ENCODE assay signal across 9 mouse cellular contexts in genomic region chr8:106258169-106258568, GRCm38 (mm10). TPM values are rescaled to one million over a fixed set of nuclear protein-coding genes. Genes with fewer than 3 reads are reported as not detected.
DNase-seq lines count a peak whose midpoint lies in the region; ATAC-seq and TF ChIP-seq lines count a peak whose summit lies in the region.
"Had no signal": no experiment of that assay in that cellular context is flagged by ENCODE, and none has a peak within 500 bp of the region (broad histone marks: within the 10 kb centered on the region; RNA-seq: fewer than 3 reads in every experiment).

No protein-coding gene starts in this region.

- no peaks in the 10 kb centered on the region for H3K9me3 ChIP-seq in liver, embryonic 12.5 days (replicated peaks)
- H3K9me3 ChIP-seq: heart, embryonic 15.5 days had no signal

- no peaks in the 10 kb centered on the region for H3K27me3 ChIP-seq in liver, adult 2 months (ENCODE audit: control insufficient read depth, insufficient read depth, low read length)
- no peaks in the 10 kb centered on the region for H3K27me3 ChIP-seq in liver, embryonic 12.5 days (replicated peaks)
- H3K27me3 ChIP-seq: heart, embryonic 15.5 days had no signal

- H3K79me2 ChIP-seq in liver, adult 2 months (ENCODE audit: control insufficient read depth, insufficient read depth, low read length), result no peaks in the 10 kb centered on the region

- no peaks in the 10 kb centered on the region for H3K4me1 ChIP-seq in liver, adult 2 months (ENCODE audit: control insufficient read depth, insufficient read depth, low read length)
- peaks cover 5% of the 10 kb centered on the region; the same call in 1 of the 2 replicates for H3K4me1 ChIP-seq in liver, embryonic 12.5 days

- TF ChIP-seq CTCF in liver, adult 2 months (IDR thresholded peaks at IDR 0.05; ENCODE audit: low read depth, low read length), result peak; percentile 67

- H3K4me2 ChIP-seq in liver, embryonic 12.5 days, result no peak overlapping the region
- H3K4me2 ChIP-seq: heart, embryonic 15.5 days had no signal

- no peak overlapping the region for H3K27ac ChIP-seq in liver, adult 2 months (replicated peaks; ENCODE audit: insufficient read depth, low read depth, low read length)
- H3K27ac ChIP-seq in liver, embryonic 12.5 days, result no peak overlapping the region
- H3K27ac ChIP-seq: heart, embryonic 15.5 days had no signal

- no peak for ATAC-seq in liver, embryonic 12.5 days

- no peaks in the 10 kb centered on the region for H3K36me3 ChIP-seq in liver, adult 2 months (ENCODE audit: control insufficient read depth, insufficient read depth, low read length)
- peaks cover 44% of the 10 kb centered on the region for H3K36me3 ChIP-seq in liver, embryonic 12.5 days

- 62% methylated on average over 1 of the region's 1 CpGs for WGBS in liver, adult 2 months
- WGBS in liver, embryonic 12.5 days (ENCODE audit: insufficient replicate concordance), result 41% methylated on average over 1 of the region's 1 CpGs

- H3K9ac ChIP-seq in liver, adult 2 months (ENCODE audit: low read depth, low read length), result no peak overlapping the region
- no peak overlapping the region for H3K9ac ChIP-seq in liver, embryonic 12.5 days
- H3K9ac ChIP-seq: heart, embryonic 15.5 days had no signal

- peak; percentile 14 for DNase-seq in embryo, embryonic 10 days (ENCODE audit: low spot score)
- DNase-seq in embryo, embryonic 11 days, result no peak
- DNase-seq in liver, adult 2 months (ENCODE audit: extremely low read depth, low read depth, low spot score), result peak; percentile 10
- peak; percentile 2 for DNase-seq in MEL-GATA-1-ER (ENCODE audit: extremely low read depth, low read depth)
- peak; percentile 13 for DNase-seq in lung, postnatal 14 days
- no peak for DNase-seq in ovary, postnatal 36 days (ENCODE audit: low spot score)
- DNase-seq in left cerebral cortex, adult 11 months (ENCODE audit: low spot score), result no peak

- no peak overlapping the region for H3K4me3 ChIP-seq in liver, adult 2 months (ENCODE audit: insufficient read depth, low read depth, low read length)
- no peak overlapping the region for H3K4me3 ChIP-seq in liver, embryonic 12.5 days
- H3K4me3 ChIP-seq: heart, embryonic 15.5 days had no signal

- TF ChIP-seq POLR2A in liver, adult 2 months (IDR thresholded peaks at IDR 0.05; ENCODE audit: extremely low read depth, insufficient read depth, low read length), result no peak

RNA-seq across cellular contexts. Expression of gene Prmt7, which starts 47.4 kb away (rescaled TPM):
- total RNA-seq in liver, adult 2 months (2014; rRNA removed), result 9.7 and 9.9 TPM in 2 replicates
- 8.8 and 12.0 TPM in 2 replicates for polyA plus RNA-seq in liver, adult 2 months (2012; rRNA removed)
- polyA plus RNA-seq in liver, embryonic 12.5 days (2016; fragmentation: Nextera tagmentation; extraction: Ambion mirVana), result 43.2 and 45.6 TPM in 2 replicates

RNA-seq across cellular contexts. Expression of gene Slc7a6os, which starts 47.4 kb away (rescaled TPM):
- total RNA-seq in liver, adult 2 months (2014; rRNA removed), result 21.9 and 23.0 TPM in 2 replicates
- polyA plus RNA-seq in liver, adult 2 months (2012; rRNA removed), result 8.3 and 11.0 TPM in 2 replicates
- polyA plus RNA-seq in liver, embryonic 12.5 days (2016; fragmentation: Nextera tagmentation; extraction: Ambion mirVana), result 20.1 and 21.9 TPM in 2 replicates

Comparison
In these comparisons a context has a peak if more than half of its experiments do, and no peak if none do; other contexts are left out.
1. DNase-seq: peak in embryo, embryonic 10 days (single experiment), liver, adult 2 months (single experiment), MEL-GATA-1-ER (single experiment) and lung, postnatal 14 days (single experiment); none in embryo, embryonic 11 days (single experiment), ovary, postnatal 36 days (single experiment) and left cerebral cortex, adult 11 months (single experiment).